Mouse (Mus musculus): ENCODE data around the gene Adgrb3. TPM values are rescaled to one million over a fixed set of nuclear protein-coding genes. Genes with fewer than 3 reads are reported as not detected.

The Adgrb3 gene
- polyA plus RNA-seq, 1 experiment from 2014 or later, result not detected

GRCm38 (mm10) chr1:25815491-25815890 lies 14.0 kb downstream of the Adgrb3 start:
- WGBS (ENCODE audit: missing documents), result 63% methylated on average over 1 of the region's 1 CpGs
- H3K79me2 ChIP-seq (ENCODE audit: inconsistent target), result no peaks in the 10 kb centered on the region
- H3K36me3 ChIP-seq (ENCODE audit: inconsistent target), result no peaks in the 10 kb centered on the region
- H3K27ac ChIP-seq, result no peak overlapping the region
- H3K4me3 ChIP-seq (ENCODE audit: inconsistent target), result no peak overlapping the region

- Histone ChIP-seq H3K27ac (no peak overlapping the region), H3K79me2 (ENCODE audit: inconsistent target) (no peaks in the 10 kb centered on the region), H3K4me3 (ENCODE audit: inconsistent target) (no peak overlapping the region), H3K36me3 (ENCODE audit: inconsistent target) (no peaks in the 10 kb centered on the region)
- WGBS (ENCODE audit: missing documents), result 75% methylated on average over 1 of the region's 1 CpGs
Observed at GRCm38 (mm10) chr1:25778784-25779183, 50.7 kb downstream of the Adgrb3 start.

- Histone ChIP-seq H3K27ac (no peak overlapping the region), H3K4me3 (ENCODE audit: inconsistent target) (no peak overlapping the region), H3K36me3 (ENCODE audit: inconsistent target) (no peaks in the 10 kb centered on the region), H3K79me2 (ENCODE audit: inconsistent target) (no peaks in the 10 kb centered on the region)
- 90% methylated on average over 4 of the region's 4 CpGs for WGBS (ENCODE audit: missing documents)
Observed at GRCm38 (mm10) chr1:25777459-25777858, 52.0 kb downstream of the Adgrb3 start.

- H3K36me3 ChIP-seq (ENCODE audit: inconsistent target), result no peaks in the 10 kb centered on the region
- H3K27ac ChIP-seq, result no peak overlapping the region
- 81% methylated on average over 3 of the region's 3 CpGs for WGBS (ENCODE audit: missing documents)
- H3K4me3 ChIP-seq (ENCODE audit: inconsistent target), result no peak overlapping the region
- H3K79me2 ChIP-seq (ENCODE audit: inconsistent target), result no peaks in the 10 kb centered on the region
Observed at GRCm38 (mm10) chr1:25775440-25776130, 53.9 kb downstream of the Adgrb3 start.

- WGBS (ENCODE audit: missing documents), result 92% methylated on average over 2 of the region's 2 CpGs
- no peak overlapping the region for H3K4me3 ChIP-seq (ENCODE audit: inconsistent target)
- no peak overlapping the region for H3K27ac ChIP-seq
- H3K79me2 ChIP-seq (ENCODE audit: inconsistent target), result no peaks in the 10 kb centered on the region
- H3K36me3 ChIP-seq (ENCODE audit: inconsistent target), result no peaks in the 10 kb centered on the region
Observed at GRCm38 (mm10) chr1:25768958-25769357, 60.5 kb downstream of the Adgrb3 start.

GRCm38 (mm10) chr1:25755265-25755664 lies 74.2 kb downstream of the Adgrb3 start:
- no peak overlapping the region for H3K4me3 ChIP-seq (ENCODE audit: inconsistent target)
- H3K79me2 ChIP-seq (ENCODE audit: inconsistent target), result no peaks in the 10 kb centered on the region
- no peaks in the 10 kb centered on the region for H3K36me3 ChIP-seq (ENCODE audit: inconsistent target)
- no peak overlapping the region for H3K27ac ChIP-seq

- no peak overlapping the region for H3K27ac ChIP-seq
- no peak overlapping the region for H3K4me3 ChIP-seq (ENCODE audit: inconsistent target)
- 84% methylated on average over 4 of the region's 4 CpGs for WGBS (ENCODE audit: missing documents)
- no peaks in the 10 kb centered on the region for H3K79me2 ChIP-seq (ENCODE audit: inconsistent target)
- no peaks in the 10 kb centered on the region for H3K36me3 ChIP-seq (ENCODE audit: inconsistent target)
Observed at GRCm38 (mm10) chr1:25754528-25754927, 75.0 kb downstream of the Adgrb3 start.

GRCm38 (mm10) chr1:25745575-25745974 lies 83.9 kb downstream of the Adgrb3 start:
- WGBS (ENCODE audit: missing documents), result 95% methylated on average over 4 of the region's 4 CpGs
- no peak overlapping the region for H3K27ac ChIP-seq
- H3K79me2 ChIP-seq (ENCODE audit: inconsistent target), result no peaks in the 10 kb centered on the region
- H3K36me3 ChIP-seq (ENCODE audit: inconsistent target), result no peaks in the 10 kb centered on the region
- no peak overlapping the region for H3K4me3 ChIP-seq (ENCODE audit: inconsistent target)

- Histone ChIP-seq H3K79me2 (ENCODE audit: inconsistent target) (no peaks in the 10 kb centered on the region), H3K36me3 (ENCODE audit: inconsistent target) (no peaks in the 10 kb centered on the region), H3K4me3 (ENCODE audit: inconsistent target) (no peak overlapping the region), H3K27ac (no peak overlapping the region)
- WGBS (ENCODE audit: missing documents), result 72% methylated on average over 6 of the region's 6 CpGs
Observed at GRCm38 (mm10) chr1:25744736-25745135, 84.8 kb downstream of the Adgrb3 start.

GRCm38 (mm10) chr1:25729844-25730243 lies 99.7 kb downstream of the Adgrb3 start:
- WGBS (ENCODE audit: missing documents), result 86% methylated on average over 5 of the region's 5 CpGs
- no peak overlapping the region for H3K27ac ChIP-seq
- no peak overlapping the region for H3K4me3 ChIP-seq (ENCODE audit: inconsistent target)
- H3K79me2 ChIP-seq (ENCODE audit: inconsistent target), result no peaks in the 10 kb centered on the region
- no peaks in the 10 kb centered on the region for H3K36me3 ChIP-seq (ENCODE audit: inconsistent target)

- 47% methylated on average over 1 of the region's 1 CpGs for WGBS (ENCODE audit: missing documents)
- Histone ChIP-seq H3K4me3 (ENCODE audit: inconsistent target) (no peak overlapping the region), H3K27ac (no peak overlapping the region)
Observed at GRCm38 (mm10) chr1:25711474-25711873, 118.0 kb downstream of the Adgrb3 start.

GRCm38 (mm10) chr1:25706299-25706698 lies 123.2 kb downstream of the Adgrb3 start:
- WGBS (ENCODE audit: missing documents), result 80% methylated on average over 2 of the region's 2 CpGs
- Histone ChIP-seq H3K4me3 (ENCODE audit: inconsistent target) (no peak overlapping the region), H3K36me3 (ENCODE audit: inconsistent target) (no peaks in the 10 kb centered on the region), H3K79me2 (ENCODE audit: inconsistent target) (no peaks in the 10 kb centered on the region), H3K27ac (no peak overlapping the region)

More at GRCm38 (mm10) chr1:25711474-25711873, 118.0 kb downstream of the Adgrb3 start:
- no peaks in the 10 kb centered on the region for H3K79me2 ChIP-seq (ENCODE audit: inconsistent target)
- no peaks in the 10 kb centered on the region for H3K36me3 ChIP-seq (ENCODE audit: inconsistent target)

GRCm38 (mm10) chr1:25698702-25699250 lies 130.7 kb downstream of the Adgrb3 start:
- Histone ChIP-seq H3K27ac (no peak overlapping the region), H3K79me2 (ENCODE audit: inconsistent target) (no peaks in the 10 kb centered on the region), H3K4me3 (ENCODE audit: inconsistent target) (no peak overlapping the region), H3K36me3 (ENCODE audit: inconsistent target) (no peaks in the 10 kb centered on the region)
- 82% methylated on average over 6 of the region's 6 CpGs for whole genome bisulfite sequencing (ENCODE audit: missing documents)

- Histone ChIP-seq H3K27ac (no peak overlapping the region), H3K79me2 (ENCODE audit: inconsistent target) (no peaks in the 10 kb centered on the region), H3K36me3 (ENCODE audit: inconsistent target) (no peaks in the 10 kb centered on the region), H3K4me3 (ENCODE audit: inconsistent target) (no peak overlapping the region)
- 81% methylated on average over 4 of the region's 4 CpGs for WGBS (ENCODE audit: missing documents)
Observed at GRCm38 (mm10) chr1:25697179-25697578, 132.3 kb downstream of the Adgrb3 start.

- Histone ChIP-seq H3K4me3 (ENCODE audit: inconsistent target) (no peak overlapping the region), H3K27ac (no peak overlapping the region), H3K36me3 (ENCODE audit: inconsistent target) (no peaks in the 10 kb centered on the region), H3K79me2 (ENCODE audit: inconsistent target) (no peaks in the 10 kb centered on the region)
- WGBS (ENCODE audit: missing documents), result 60% methylated on average over 3 of the region's 3 CpGs
Observed at GRCm38 (mm10) chr1:25696771-25697170, 132.7 kb downstream of the Adgrb3 start.

- WGBS (ENCODE audit: missing documents), result 73% methylated on average over 3 of the region's 3 CpGs
- H3K36me3 ChIP-seq (ENCODE audit: inconsistent target), result no peaks in the 10 kb centered on the region
- no peak overlapping the region for H3K4me3 ChIP-seq (ENCODE audit: inconsistent target)
- H3K27ac ChIP-seq, result no peak overlapping the region
- H3K79me2 ChIP-seq (ENCODE audit: inconsistent target), result no peaks in the 10 kb centered on the region
Observed at GRCm38 (mm10) chr1:25682118-25682517, 147.4 kb downstream of the Adgrb3 start.

Data from macrophage (primary cell).